Mouse (Mus musculus) stomach, postnatal 0 days (tissue): ENCODE results near the gene Slc29a3.

Experiments
- CTCF ChIP-seq: IDR thresholded peaks from 2 replicates; pipeline ENCODE4 v1.5.1; 2016; ENCODE audit warnings: antibody characterized with exemption, low read depth, mild to moderate bottlenecking, moderate library complexity
- EP300 ChIP-seq: optimal IDR thresholded peaks from 2 replicates; pipeline ENCODE3; 2016; ENCODE audit warnings: antibody characterized with exemption

- TF ChIP-seq CTCF (no peak), EP300 (no peak)
Measured at GRCm38 (mm10) chr10:60706268-60706667, 46.3 kb downstream of the Slc29a3 start.
